Mouse (Mus musculus) urinary bladder, postnatal 4 days (tissue): ENCODE data around the gene Tmem140.

ENCODE experiments used
- DNase-seq, 2 experiments: peaks; one replicate each; pipeline ENCODE4 v3.0.0; 2021 to 2022; ENCODE audit warnings: low spot score in 2 of 2

Tmem140 gene

DNA sequence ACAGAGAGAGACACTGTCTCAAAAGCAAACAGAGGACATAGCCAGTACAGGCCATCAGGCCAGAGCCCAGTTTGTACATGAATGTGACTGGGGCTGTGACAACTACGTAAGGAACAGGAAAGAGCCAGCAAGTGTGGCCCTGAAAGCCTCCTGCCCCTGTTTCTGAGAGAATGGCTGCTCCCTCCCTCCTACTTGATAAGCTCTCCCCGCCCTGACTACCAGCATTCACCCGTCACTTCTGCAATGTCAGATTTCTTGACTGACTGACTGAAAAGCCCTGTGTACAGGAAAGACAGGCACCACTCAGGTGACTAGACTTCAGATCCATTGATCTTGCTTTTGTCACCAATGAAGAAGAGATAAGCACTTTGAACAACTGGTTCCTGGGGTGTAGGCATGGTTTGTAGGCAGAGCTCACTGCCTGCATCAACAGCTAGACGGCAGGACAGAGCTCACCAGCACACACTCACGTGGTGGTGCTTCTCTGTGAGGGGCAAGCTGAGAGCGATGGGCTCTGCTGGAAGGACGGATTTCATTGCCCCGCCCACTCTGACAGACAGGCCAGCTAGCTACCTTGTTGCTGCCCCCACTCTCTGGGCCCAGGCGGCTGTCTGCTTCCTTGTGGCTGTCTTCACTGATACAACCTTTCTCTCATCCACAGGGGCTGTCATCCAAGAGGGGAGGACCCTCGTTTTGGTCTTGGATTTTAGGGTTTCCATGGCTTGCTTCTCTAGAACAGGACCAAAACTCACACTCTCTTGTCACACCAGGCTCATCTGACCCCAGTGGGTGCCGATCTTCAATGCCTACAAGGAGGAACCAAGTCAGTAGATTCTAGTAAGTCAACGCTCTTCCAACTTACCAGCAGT, 13.3 kb downstream of the Tmem140 start:
- peak in 1 of 2 experiments; percentile 58 for DNase-seq

GRCm38 (mm10) chr6:34876835-34877156, 13.8 kb downstream of the Tmem140 start:
- DNase-seq, result peak in 1 of 2 experiments; percentile 55

DNA sequence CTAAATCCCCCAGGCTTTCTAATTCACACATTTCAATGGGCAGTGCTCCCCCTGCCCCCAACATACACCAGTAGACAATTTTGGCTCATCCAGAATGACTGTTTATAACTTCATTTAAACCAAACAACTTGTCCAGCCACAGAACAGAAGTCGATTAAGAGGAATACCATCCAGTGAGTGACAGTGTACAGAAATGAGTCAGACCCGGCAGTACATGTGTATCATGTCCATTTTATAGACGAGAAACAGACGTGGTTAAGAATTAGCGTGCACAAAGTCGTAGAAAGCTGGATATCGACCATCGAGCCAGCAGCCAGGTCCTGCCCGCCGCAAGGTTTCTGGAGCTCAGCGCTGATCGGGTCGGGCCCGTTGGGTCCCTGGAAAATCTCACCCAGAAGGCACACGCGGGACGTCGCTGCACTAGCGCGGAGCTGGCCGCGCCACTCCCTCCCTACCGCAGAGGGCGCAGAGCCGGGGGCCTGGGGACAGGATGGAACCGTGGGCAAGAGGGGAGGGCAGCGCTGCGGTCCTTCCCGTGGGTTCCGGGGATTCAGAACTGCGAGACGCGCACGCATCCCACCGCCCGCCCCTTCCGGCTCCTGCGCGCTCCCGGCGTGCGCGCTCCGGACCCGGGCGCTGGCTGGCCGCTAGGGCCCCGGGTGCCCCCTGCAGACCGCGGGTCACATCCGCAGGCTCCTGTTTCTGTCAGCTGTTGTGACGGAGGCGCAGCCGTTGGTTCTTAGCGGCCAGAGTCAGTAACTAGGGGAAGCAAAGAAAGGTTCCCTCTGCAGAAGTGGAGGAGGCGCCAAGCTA, 14.8 kb downstream of the Tmem140 start, which contains the start of gene Cyren:
Cyren (minus strand) TSS at position 552 of the 813 bp plus-strand sequence.
- DNase-seq, result peak; percentile 90 to 93

- DNase-seq, result no peak
Observed at GRCm38 (mm10) chr6:34879101-34879740, 16.3 kb downstream of the Tmem140 start.

- no peak for DNase-seq
Observed at GRCm38 (mm10) chr6:34879911-34880475, 17.0 kb downstream of the Tmem140 start.

DNA sequence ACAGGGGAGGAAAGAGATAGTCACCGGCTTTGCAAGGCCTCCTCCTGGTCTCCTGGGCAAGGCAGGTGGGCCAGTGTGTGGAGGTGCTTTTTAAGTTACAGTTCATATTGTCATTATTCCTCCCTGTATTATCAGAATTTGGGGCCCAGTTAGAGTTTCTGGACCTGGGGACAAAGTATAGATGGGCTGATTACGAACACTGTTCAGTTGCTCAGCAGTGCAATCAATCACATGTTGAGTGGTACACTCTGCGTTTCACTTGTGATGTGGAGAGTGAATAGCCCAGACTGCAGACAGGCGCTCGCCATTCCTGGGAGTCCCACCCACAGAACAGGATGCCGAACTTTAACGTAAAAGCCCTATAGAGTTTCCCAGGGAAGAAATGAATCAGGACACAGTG, 21.8 kb downstream of the Tmem140 start:
- no peak for DNase-seq

DNA sequence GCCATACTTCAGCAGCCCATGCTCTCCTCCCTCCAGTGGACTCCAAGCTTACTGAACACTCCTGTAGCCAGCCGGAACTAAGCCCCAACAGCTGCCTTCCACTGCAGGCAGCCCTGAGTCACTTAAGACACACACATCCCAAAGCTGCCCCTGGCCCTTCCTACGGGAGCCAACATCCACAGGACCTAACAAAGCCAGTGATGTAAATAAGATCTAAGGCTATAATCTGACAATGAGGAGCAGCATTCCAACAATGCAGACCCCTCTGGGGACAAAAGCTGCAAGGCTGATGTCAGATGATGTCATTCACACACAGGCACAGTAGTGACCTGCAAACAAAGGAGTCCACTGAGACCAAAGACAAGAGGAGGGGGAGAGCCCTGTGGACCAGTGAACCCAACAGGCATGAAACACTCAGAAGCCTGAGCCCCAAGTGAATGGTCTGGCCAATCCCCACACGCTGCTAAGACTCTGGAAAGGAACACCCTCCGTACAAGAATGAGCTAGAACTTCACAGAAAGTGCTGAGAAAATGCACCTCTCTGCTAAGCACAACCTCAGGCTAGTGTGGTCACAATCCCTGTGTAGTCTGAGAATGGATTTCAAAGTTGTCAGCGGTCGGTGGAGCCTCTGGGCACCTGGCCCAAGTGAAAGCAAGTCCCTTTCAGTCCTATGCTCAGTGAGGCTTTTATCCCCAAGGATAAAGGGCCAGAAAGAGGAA, 24.3 kb downstream of the Tmem140 start:
- DNase-seq, result no peak

DNA sequence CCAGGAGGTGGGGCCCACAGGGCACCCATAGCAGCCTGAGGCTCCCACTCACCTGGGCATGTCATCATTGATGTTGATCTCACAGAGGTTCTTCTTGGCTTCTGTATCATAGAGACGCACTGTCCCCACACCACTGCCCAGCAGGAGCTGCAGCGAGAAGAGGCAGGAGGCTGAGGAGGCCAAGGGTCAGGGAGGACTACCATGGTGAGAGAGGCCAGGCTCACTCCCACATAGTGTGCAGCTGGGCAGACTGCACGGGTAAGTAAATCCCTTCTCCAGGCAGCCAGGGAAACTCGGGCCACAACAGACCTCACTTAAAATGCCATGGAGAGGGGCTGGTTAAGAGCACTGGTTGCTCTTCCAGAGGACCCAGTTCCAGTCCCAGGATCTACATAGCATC, 26.2 kb downstream of the Tmem140 start:
- no peak for DNase-seq

GRCm38 (mm10) chr6:34895569-34895968, 32.6 kb downstream of the Tmem140 start:
- DNase-seq, result no peak

DNA sequence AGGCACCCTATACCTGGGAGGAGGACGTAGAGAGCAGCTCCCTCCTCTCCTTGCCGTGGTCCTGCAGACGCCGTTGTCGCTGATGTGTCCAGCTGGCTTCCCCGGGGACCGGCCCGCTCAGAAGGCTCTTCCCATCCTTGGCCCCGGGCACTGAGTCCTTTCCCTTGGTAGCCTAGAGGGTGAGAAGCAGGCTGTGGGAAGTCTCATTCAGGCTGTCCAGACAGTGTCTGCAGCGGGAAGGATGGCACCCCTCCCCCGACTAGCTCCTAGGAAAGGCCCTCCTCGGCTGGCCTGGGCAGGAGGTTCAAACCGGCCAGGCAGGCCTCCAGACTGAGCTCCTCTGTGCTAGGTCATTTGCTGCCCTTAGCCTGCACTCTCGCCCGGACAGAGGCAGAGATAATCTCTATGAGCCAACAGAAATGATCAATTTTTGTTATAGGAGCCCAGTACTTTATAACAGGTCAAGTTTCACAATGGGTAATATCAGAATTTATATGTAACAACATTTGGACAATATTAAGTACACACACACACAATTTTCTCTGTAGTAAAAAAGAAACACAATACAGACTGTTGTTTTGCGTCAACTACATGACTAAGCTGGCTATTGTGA, 33.3 kb downstream of the Tmem140 start:
- no peak for DNase-seq

DNA sequence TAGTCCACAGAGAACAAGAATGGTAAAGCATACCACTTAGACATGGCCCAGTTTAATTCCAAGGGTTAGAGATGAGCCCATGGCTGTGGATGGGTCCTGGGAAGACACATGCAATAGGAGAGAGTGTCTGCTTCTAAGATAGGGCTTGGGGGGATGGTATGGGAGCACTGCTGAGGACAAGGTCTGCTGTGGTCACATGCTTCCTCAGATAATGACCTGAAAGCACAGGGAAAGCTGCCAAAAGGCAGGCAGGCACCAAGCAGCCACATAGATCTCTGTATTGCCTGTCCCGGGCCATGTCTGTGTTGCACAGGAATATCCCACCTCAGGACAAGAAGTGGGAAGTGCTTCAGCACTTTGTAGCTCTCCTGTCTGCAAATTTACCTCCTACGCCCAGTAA, 36.2 kb downstream of the Tmem140 start:
- no peak for DNase-seq

DNA sequence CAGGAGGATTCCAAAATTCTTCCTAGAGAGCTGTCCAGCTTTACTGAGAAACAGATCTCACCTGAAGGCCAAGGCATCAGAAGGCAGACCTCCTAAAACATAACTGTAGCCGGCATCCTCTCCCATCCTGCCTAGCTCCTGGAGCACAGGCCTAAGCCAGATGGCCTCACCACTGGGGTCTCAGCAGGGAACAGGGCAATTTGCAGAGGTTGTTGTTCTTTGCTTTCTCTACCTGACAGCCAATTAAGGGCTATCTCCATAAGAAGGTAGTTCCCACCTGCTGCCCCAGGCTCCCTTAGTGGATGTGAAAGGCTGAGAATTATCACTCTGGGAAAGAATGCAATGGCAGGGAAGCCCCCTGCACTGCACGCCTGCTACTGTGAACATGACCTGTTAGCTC, 38.0 kb downstream of the Tmem140 start:
- DNase-seq, result no peak

- no peak for DNase-seq
Observed at GRCm38 (mm10) chr6:34901911-34902444, 39.0 kb downstream of the Tmem140 start.

DNA sequence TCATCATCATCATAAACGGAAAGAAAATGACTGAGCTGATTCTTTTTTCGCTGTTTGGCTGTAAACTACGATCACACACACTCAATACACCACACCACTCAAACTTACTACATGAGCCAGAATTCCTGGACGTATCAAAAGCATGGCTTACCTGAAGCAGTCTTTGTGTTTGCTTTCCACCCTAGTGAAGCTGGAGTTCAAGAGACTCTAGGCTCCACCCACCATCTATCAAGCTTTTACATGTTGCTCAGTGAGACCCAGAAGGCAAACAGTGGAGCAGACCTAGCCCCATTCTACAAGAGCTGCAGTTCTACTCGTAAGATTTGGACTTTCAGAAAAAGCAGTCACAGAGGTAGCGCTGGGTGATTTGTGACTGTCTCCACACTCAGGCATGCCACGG, 39.6 kb downstream of the Tmem140 start:
- no peak for DNase-seq

- no peak for DNase-seq
Observed at GRCm38 (mm10) chr6:34903441-34903840, 40.5 kb downstream of the Tmem140 start.

DNA sequence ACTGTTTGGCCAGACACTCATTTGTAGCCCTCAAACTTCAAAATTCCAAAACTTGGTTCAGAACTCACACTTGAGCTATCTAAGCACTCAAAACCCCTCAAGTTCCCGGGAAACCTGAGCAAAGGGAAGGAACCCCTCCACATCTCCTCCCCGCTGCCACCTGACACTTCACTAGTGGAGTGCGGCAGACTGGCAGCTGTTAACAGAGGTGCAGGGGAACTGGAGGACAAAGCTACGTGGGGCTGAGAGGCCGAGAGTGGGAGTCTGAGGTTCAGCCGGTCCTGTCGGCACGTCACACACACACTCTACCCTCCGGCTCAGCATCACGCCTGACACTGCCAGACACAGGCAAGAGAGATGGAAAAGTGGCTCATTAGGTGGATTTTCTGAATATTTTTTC, 40.9 kb downstream of the Tmem140 start:
- DNase-seq, result no peak

GRCm38 (mm10) chr6:34904361-34904760, 41.4 kb downstream of the Tmem140 start:
- no peak for DNase-seq

- no peak for DNase-seq
Observed at GRCm38 (mm10) chr6:34906125-34906524, 43.2 kb downstream of the Tmem140 start.

DNA sequence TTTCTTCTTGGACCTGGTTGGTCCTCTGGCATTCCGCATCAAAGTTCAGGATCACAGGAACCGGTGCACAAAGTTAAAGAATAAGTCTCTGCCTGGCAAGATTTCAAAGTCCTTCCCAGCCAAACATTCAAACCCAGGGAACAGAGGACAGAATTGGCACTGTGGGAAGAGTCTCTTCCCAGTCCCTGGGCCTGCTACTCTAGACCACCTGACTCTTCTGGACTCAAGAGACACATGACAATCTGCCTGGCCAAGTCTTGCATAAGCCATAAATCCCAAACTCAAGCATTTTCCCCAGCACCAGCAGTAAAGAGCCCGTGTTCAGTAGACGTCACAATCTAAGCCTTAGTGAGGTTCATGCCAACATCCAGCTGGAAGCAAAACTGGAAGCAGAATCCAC, 43.7 kb downstream of the Tmem140 start:
- no peak for DNase-seq

DNA sequence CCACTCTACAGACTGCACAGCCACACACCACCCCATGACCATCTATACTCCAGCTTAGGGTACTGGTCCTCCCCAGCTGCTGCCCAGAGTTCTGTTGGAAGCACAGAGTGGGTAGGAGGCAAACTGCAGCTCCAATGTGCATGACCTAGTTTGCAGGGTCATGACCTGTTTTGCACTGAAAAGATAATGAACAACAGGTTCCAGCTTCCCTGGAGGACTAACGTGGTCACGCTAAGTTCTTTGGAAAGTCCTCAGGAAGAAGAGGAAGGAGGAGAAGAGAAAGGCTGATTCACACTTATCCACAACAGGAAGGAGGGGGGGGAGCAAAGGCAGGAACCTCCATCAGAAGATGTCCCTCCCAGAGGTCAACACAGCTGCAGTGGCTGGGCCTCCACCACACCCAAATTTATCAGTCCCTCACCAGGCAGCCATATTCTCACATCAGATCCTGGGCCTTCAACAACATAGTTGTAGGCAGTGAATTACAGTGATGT, 44.2 kb downstream of the Tmem140 start:
- no peak for DNase-seq
